Mouse (Mus musculus) heart, adult 2 months (tissue): ENCODE data around the gene Slc9c1. TPM values are rescaled to one million over a fixed set of nuclear protein-coding genes. Genes with fewer than 3 reads are reported as not detected.

Source experiments
- DNase-seq, 2 experiments: peaks; one replicate each; pipeline ENCODE4 v3.0.0; 2021
- H3K27ac ChIP-seq: fragments of 200-600 bp; 2 replicates; pipeline ENCODE4 v1.8.1; 2022
- H3K27me3 ChIP-seq: fragments of 200-500 bp; 2 replicates; pipeline ENCODE4 v1.6.1; 2012; ENCODE audit warnings: mild to moderate bottlenecking, low read length, inconsistent platforms, mixed read lengths; ENCODE audit not compliant: control insufficient read depth, insufficient read depth
- H3K36me3 ChIP-seq: fragments of 200-500 bp; 2 replicates; pipeline ENCODE4 v1.6.1; 2012; ENCODE audit warnings: low read length, inconsistent platforms; ENCODE audit not compliant: control insufficient read depth, insufficient read depth
- H3K4me1 ChIP-seq: fragments of 200-500 bp; 2 replicates; pipeline ENCODE4 v1.6.1; 2011; ENCODE audit warnings: low read length; ENCODE audit not compliant: control insufficient read depth, insufficient read depth
- H3K4me3 ChIP-seq: fragments of 200-600 bp; 2 replicates; pipeline ENCODE4 v1.8.1; 2022
- H3K79me2 ChIP-seq: fragments of 200-500 bp; replicated peaks from 2 replicates; pipeline ENCODE4 v1.6.1; 2012; ENCODE audit warnings: mild to moderate bottlenecking, inconsistent platforms, low read length, moderate library complexity, mixed read lengths; ENCODE audit not compliant: control insufficient read depth, insufficient read depth
- H3K9ac ChIP-seq: fragments of 200-500 bp; 2 replicates; pipeline ENCODE4 v1.6.1; 2012; ENCODE audit warnings: low read depth, mild to moderate bottlenecking, control low read depth, inconsistent platforms, low read length, mixed read lengths
- CTCF ChIP-seq: fragments of 200-600 bp; IDR thresholded peaks from 2 replicates; pipeline ENCODE4 v1.8.1; 2022; ENCODE audit warnings: antibody characterized with exemption, mild to moderate bottlenecking, moderate library complexity
- EP300 ChIP-seq: fragments of 200-500 bp; IDR thresholded peaks from 2 replicates; pipeline ENCODE4 v1.6.1; 2011; ENCODE audit warnings: low read depth, low read length, control low read depth; ENCODE audit not compliant: insufficient read depth
- POLR2A ChIP-seq: fragments of 200-500 bp; IDR thresholded peaks from 2 replicates; pipeline ENCODE4 v1.6.1; 2011; ENCODE audit warnings: mild to moderate bottlenecking, low read depth, low read length, control low read depth; ENCODE audit not compliant: insufficient read depth
- WGBS: fragments of 180-500 bp; shearing (Covaris S2); methylation state at CpG from one replicate; pipeline ENCODE4 v1.1.7; 2018; 5-methylcytosine and 5-hydroxymethylcytosine counted together
- intact Hi-C: fragments of 180-260 bp; cut with DNase I; formaldehyde crosslinking; loops from one replicate; pipeline ENCODE4 v1.15.1; 2025
- polyA plus RNA-seq: library from polyadenylated mRNA; depleted of rRNA; stranded (reverse); fragments of >200 nt; gene quantifications from 2 replicates; pipeline ENCODE4 v1.2.3, GENCODE M21; 2012
- total RNA-seq, 2 experiments: library from RNA; stranded (reverse); gene quantifications; 2 replicates each; pipeline ENCODE4 v1.2.3; 2021

Slc9c1 gene
- total and polyA plus RNA-seq, 3 experiments, result not detected

GRCm38 (mm10) chr16:45544341-45544740 lies 9.2 kb downstream of the Slc9c1 start:
- no peaks in the 10 kb centered on the region for H3K4me1 ChIP-seq
- intact Hi-C loops, result no loop called here
- H3K36me3 ChIP-seq, result no peaks in the 10 kb centered on the region
- no peak overlapping the region for H3K9ac ChIP-seq
- H3K4me3 ChIP-seq, result no peak overlapping the region
- no peaks in the 10 kb centered on the region for H3K79me2 ChIP-seq
- DNase-seq, result no peak
- H3K27me3 ChIP-seq, result no peaks in the 10 kb centered on the region
- no peak for TF ChIP-seq EP300
- no peak for TF ChIP-seq POLR2A
- TF ChIP-seq CTCF, result no peak
- H3K27ac ChIP-seq, result no peak overlapping the region
- 56% methylated on average over 3 of the region's 3 CpGs for WGBS

- H3K36me3 ChIP-seq, result no peaks in the 10 kb centered on the region
- no peak overlapping the region for H3K4me3 ChIP-seq
- intact Hi-C loops, result no loop called here
- no peaks in the 10 kb centered on the region for H3K79me2 ChIP-seq
- H3K27ac ChIP-seq, result no peak overlapping the region
- no peaks in the 10 kb centered on the region for H3K27me3 ChIP-seq
- DNase-seq, result no peak
- H3K4me1 ChIP-seq, result no peaks in the 10 kb centered on the region
- no peak for TF ChIP-seq EP300
- no peak overlapping the region for H3K9ac ChIP-seq
Measured at GRCm38 (mm10) chr16:45547982-45548381, 12.9 kb downstream of the Slc9c1 start.

GRCm38 (mm10) chr16:45551579-45551978 lies 16.5 kb downstream of the Slc9c1 start:
- Histone ChIP-seq H3K27me3 (no peaks in the 10 kb centered on the region), H3K4me1 (no peaks in the 10 kb centered on the region), H3K36me3 (no peaks in the 10 kb centered on the region), H3K79me2 (no peaks in the 10 kb centered on the region), H3K27ac (no peak overlapping the region), H3K4me3 (no peak overlapping the region), H3K9ac (no peak overlapping the region)
- DNase-seq, result no peak
- intact Hi-C loops, result no loop called here
- 76% methylated on average over 2 of the region's 2 CpGs for WGBS
- TF ChIP-seq POLR2A (no peak), EP300 (no peak), CTCF (no peak)

DNA sequence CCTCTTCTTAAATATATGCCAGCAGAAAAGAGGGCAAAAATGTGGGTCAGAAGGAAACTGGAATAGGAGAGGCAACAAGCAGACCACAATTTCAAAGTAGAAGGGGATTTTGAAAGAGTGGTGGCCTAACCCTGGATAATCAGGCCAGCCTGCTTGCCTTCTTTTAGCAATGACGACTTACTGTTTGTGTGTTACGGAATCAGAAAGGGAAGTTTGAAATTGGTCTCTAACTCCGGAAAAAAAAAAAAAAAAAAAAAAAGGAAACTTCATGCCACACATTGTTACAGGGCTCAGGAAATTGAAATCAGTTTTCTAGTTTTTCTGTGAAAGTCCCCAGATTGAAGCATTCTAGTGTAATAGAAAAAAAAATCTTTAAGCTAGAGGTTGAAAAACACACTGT lies 26.6 kb downstream of the Slc9c1 start:
- H3K79me2 ChIP-seq, result no peaks in the 10 kb centered on the region
- H3K27me3 ChIP-seq, result no peaks in the 10 kb centered on the region
- no peak overlapping the region for H3K27ac ChIP-seq
- DNase-seq, result no peak
- intact Hi-C loops, result no loop called here
- WGBS, result 29% methylated on average over 3 of the region's 3 CpGs
- H3K36me3 ChIP-seq, result no peaks in the 10 kb centered on the region
- no peaks in the 10 kb centered on the region for H3K4me1 ChIP-seq
- H3K9ac ChIP-seq, result no peak overlapping the region
- TF ChIP-seq CTCF (no peak), EP300 (no peak), POLR2A (no peak)
- H3K4me3 ChIP-seq, result no peak overlapping the region

- H3K79me2 ChIP-seq, result no peaks in the 10 kb centered on the region
- no peak overlapping the region for H3K9ac ChIP-seq
- WGBS, result 36% methylated on average over 3 of the region's 3 CpGs
- intact Hi-C loops, result no loop called here
- H3K36me3 ChIP-seq, result no peaks in the 10 kb centered on the region
- no peak for DNase-seq
- H3K27ac ChIP-seq, result no peak overlapping the region
- H3K4me1 ChIP-seq, result no peaks in the 10 kb centered on the region
- TF ChIP-seq CTCF (no peak), POLR2A (no peak), EP300 (no peak)
- no peak overlapping the region for H3K4me3 ChIP-seq
- no peaks in the 10 kb centered on the region for H3K27me3 ChIP-seq
Measured at GRCm38 (mm10) chr16:45572307-45572706, 37.2 kb downstream of the Slc9c1 start.

DNA sequence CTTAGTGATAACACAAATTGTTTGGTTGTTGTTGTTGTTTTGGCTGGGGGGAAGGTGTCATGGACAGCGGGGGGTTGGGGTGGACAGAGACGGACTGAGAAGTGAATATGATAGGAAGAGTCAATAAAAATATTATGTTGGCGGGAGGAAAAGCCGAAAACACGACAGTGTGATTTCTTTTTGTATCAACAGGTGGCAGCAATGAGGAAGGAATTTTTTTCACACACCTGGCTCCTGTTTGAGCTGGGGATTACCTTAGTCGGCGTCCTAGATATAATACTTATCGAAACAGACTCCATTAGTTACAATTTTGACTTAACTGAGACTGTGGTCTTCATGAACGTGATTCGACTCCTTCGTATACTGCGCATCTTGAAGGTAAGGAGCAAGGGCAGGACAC lies 44.8 kb downstream of the Slc9c1 start:
- no peak overlapping the region for H3K9ac ChIP-seq
- no peak overlapping the region for H3K4me3 ChIP-seq
- no peak overlapping the region for H3K27ac ChIP-seq
- intact Hi-C loops, result no loop called here
- no peaks in the 10 kb centered on the region for H3K79me2 ChIP-seq
- WGBS, result 57% methylated on average over 12 of the region's 12 CpGs
- TF ChIP-seq EP300 (no peak), CTCF (peak; percentile 7; the same call in 1 of the 2 replicates)
- no peaks in the 10 kb centered on the region for H3K4me1 ChIP-seq
- H3K27me3 ChIP-seq, result no peaks in the 10 kb centered on the region
- no peak for DNase-seq
- no peaks in the 10 kb centered on the region for H3K36me3 ChIP-seq

- Histone ChIP-seq H3K79me2 (no peaks in the 10 kb centered on the region), H3K4me3 (no peak overlapping the region), H3K27ac (no peak overlapping the region), H3K36me3 (no peaks in the 10 kb centered on the region), H3K27me3 (no peaks in the 10 kb centered on the region), H3K4me1 (no peaks in the 10 kb centered on the region), H3K9ac (no peak overlapping the region)
- no peak for DNase-seq
- 33% methylated on average over 2 of the region's 2 CpGs for WGBS
- intact Hi-C loops, result no loop called here
- TF ChIP-seq CTCF (peak; percentile 55), EP300 (no peak), POLR2A (no peak)
Measured at GRCm38 (mm10) chr16:45582512-45582911, 47.4 kb downstream of the Slc9c1 start.
